Mouse (Mus musculus) forebrain, embryonic 12.5 days (tissue): Measurements from ENCODE around the gene Camk2d. TPM values are rescaled to one million over a fixed set of nuclear protein-coding genes. Genes with fewer than 3 reads are reported as not detected.

Experiments
- ATAC-seq: fragments of 200-750 bp; cut with Nextera tagmentation; 2 replicates; pipeline ENCODE4 v1.8.0; 2017; ENCODE audit warnings: moderate TSS enrichment; ENCODE audit not compliant: low FRiP score
- H3K27ac ChIP-seq: fragments of 300-500 bp; sonication (generic); 2 replicates; pipeline ENCODE4 v1.5.1; 2016; ENCODE audit warnings: mild to moderate bottlenecking
- H3K27me3 ChIP-seq: fragments of 300-500 bp; sonication (generic); 2 replicates; pipeline ENCODE4 v1.6.1; 2016; ENCODE audit warnings: mild to moderate bottlenecking
- H3K36me3 ChIP-seq: fragments of 300-500 bp; sonication (generic); replicated peaks from 2 replicates; pipeline ENCODE4 v1.6.1; 2016; ENCODE audit warnings: mild to moderate bottlenecking
- H3K4me1 ChIP-seq: fragments of 300-500 bp; sonication (generic); 2 replicates; pipeline ENCODE4 v1.6.1; 2016
- H3K4me2 ChIP-seq: fragments of 300-500 bp; sonication (generic); 2 replicates; pipeline ENCODE4 v1.6.1; 2016; ENCODE audit warnings: mild to moderate bottlenecking, moderate library complexity
- H3K4me3 ChIP-seq: fragments of 300-500 bp; sonication (generic); replicated peaks from 2 replicates; pipeline ENCODE4 v1.5.1; 2016; ENCODE audit warnings: mild to moderate bottlenecking
- H3K9ac ChIP-seq: fragments of 300-500 bp; sonication (generic); 2 replicates; pipeline ENCODE4 v1.6.1; 2016; ENCODE audit warnings: mild to moderate bottlenecking
- H3K9me3 ChIP-seq: fragments of 300-500 bp; sonication (generic); 2 replicates; pipeline ENCODE4 v1.6.1; 2016
- WGBS: fragments of 180-500 bp; shearing (Covaris S2); methylation state at CpG from one replicate; pipeline ENCODE4 v1.1.7; 2016; 5-methylcytosine and 5-hydroxymethylcytosine counted together
- polyA plus RNA-seq: library from polyadenylated mRNA; unstranded; fragments of >200 nt; fragmentation: Nextera tagmentation; extraction: Ambion mirVana; gene quantifications from 2 replicates; pipeline ENCODE4 v1.2.1, GENCODE M21; 2016

Camk2d gene
- polyA plus RNA-seq, 1 experiment from 2014 or later: 24.0 TPM

DNA sequence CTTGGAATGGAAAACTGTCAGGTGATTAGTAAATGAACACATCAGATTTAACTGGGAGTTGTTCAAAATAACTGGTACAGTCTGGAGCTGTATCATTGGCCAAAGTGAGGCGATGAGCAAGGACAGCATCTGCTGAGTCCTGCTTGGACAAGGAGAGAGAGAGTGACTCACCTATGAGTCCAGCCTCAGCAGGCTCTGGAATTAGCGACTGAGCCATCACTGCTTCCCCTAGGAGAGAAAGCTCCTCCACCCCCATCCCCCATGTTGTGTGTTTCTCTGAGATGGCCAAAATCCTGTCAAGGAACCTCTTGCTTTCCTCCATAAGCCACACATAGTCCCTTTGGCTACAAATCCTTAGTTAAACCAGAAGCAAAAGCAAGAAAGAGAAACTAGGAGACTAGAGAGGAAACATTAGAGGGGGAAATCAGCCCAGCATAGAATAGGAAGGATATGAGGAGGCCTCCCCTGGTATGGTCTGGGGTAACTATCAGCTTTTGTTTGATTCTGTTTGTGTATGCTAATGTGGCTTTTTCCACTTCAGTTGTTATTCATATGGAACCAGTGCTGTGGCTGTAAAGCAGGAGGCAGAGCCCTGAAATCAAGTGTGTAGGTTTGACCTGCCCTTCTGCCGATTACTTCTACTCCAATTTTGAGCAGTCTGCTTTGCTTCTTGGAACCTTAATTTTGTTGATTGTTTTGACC is 148.5 kb downstream of the Camk2d start:
- Histone ChIP-seq H3K4me3 (no peak overlapping the region), H3K4me2 (no peak overlapping the region), H3K36me3 (no peaks in the 10 kb centered on the region), H3K27me3 (no peaks in the 10 kb centered on the region), H3K9ac (no peak overlapping the region), H3K27ac (no peak overlapping the region), H3K4me1 (peaks cover 12% of the 10 kb centered on the region), H3K9me3 (no peaks in the 10 kb centered on the region)
- 55% methylated on average over 3 of the region's 3 CpGs for WGBS
- peak; percentile 47; the same call in 1 of the 2 replicates for ATAC-seq

DNA sequence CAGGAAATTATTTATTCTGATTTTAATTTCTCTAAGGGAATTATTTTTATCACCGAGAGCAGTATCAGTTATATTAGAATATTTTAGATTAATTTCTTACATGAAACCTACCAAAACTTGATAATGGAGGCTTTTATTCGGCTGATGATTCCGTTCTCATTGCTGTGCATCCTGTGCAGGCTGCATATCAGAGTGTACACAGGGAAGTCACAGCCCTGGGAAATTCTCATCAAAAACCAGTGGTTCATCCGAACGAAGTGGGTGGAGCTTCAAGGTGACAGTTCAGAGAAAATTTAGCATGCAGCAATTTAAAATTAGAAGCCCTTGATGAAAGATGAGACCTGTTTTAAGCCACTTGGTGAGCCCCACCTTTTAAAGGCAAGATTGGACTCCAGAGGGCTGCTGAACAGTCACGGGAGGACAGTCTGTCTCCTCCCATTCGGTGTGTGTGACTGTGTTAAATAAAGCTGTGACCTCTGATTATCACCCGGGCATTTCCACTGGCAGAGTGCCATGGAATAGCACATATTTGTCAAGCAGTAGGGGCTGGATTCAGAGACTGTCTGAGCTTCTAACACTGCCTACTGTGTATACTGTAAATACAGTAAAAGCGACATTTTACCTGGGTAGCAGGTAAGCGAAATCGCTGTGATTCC is 150.2 kb downstream of the Camk2d start:
- H3K4me1 ChIP-seq: peaks cover 12% of the 10 kb centered on the region
- 0 out of 2 replicates have a peak, but pooled peaks have one; percentile 40 for ATAC-seq
- no peak overlapping the region for H3K4me3 ChIP-seq
- no peak overlapping the region for H3K4me2 ChIP-seq
- H3K9me3 ChIP-seq: no peaks in the 10 kb centered on the region
- H3K27me3 ChIP-seq: no peaks in the 10 kb centered on the region
- H3K9ac ChIP-seq: no peak overlapping the region
- no peak overlapping the region for H3K27ac ChIP-seq
- WGBS: 78% methylated on average over 11 of the region's 11 CpGs
- no peaks in the 10 kb centered on the region for H3K36me3 ChIP-seq

DNA sequence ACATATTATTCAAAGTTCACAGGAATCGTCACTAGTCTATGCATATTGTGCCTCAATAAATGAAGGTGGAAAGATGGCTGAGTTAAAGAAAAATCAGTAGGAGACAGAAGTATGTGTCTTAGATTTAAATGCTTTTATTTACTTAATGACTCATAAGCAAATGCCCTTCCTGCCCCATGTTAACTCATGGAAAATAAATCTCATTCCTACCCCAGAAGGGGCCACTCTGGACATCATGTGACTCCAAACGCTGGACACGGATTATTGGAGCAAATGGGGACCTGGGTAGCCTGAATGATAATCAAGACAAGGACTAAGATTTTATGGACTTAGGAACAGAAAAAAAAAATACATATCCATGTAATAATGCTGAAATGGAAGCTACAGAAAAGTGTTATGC is 151.5 kb downstream of the Camk2d start:
- WGBS: 93% methylated on average over 3 of the region's 3 CpGs

DNA sequence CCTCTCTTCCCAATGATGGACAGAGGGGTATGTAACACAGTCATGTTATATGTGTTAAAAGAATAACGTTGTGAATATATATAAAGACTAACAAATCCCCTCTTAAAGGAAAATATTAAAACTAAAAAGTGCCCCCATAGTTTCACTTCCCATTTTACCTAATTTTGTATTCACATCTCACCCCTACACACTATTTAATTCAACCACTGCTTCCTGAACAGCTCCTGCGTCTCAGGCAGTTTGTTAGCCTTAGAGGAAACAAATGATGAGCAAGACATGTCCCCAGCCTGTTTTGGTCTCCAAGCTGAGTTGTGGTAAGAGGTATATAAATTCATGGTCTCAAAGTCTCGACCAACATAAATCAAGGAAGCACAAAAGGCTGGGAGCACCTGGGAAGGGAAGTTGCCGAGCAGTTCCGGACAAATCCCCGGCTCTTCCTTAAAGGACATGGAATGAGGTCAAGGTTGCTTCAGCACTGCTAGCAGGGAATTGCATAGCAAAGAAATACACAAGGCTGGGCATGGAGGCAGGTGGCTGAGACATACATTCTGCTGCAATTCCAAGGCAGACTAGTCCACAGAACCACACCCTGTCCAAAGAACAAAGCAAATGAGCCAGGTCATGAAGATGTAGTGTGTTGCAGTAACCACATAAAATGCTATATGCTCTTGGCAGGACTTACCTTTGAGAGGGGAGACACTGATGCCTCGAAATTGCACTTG is 155.4 kb downstream of the Camk2d start:
- H3K4me3 ChIP-seq: no peak overlapping the region
- no peak overlapping the region for H3K4me2 ChIP-seq
- no peaks in the 10 kb centered on the region for H3K27me3 ChIP-seq
- H3K4me1 ChIP-seq: peaks cover 1% of the 10 kb centered on the region
- no peak for ATAC-seq
- H3K9ac ChIP-seq: no peak overlapping the region
- no peak overlapping the region for H3K27ac ChIP-seq
- H3K9me3 ChIP-seq: no peaks in the 10 kb centered on the region
- WGBS: 89% methylated on average over 7 of the region's 7 CpGs
- no peaks in the 10 kb centered on the region for H3K36me3 ChIP-seq

More for the DNA sequence above, 151.5 kb downstream of the Camk2d start:
- H3K27me3 ChIP-seq: no peaks in the 10 kb centered on the region
- ATAC-seq: no peak
- H3K4me3 ChIP-seq: no peak overlapping the region
- peaks cover 12% of the 10 kb centered on the region for H3K4me1 ChIP-seq
- no peaks in the 10 kb centered on the region for H3K9me3 ChIP-seq
- no peaks in the 10 kb centered on the region for H3K36me3 ChIP-seq
- H3K4me2 ChIP-seq: no peak overlapping the region
- no peak overlapping the region for H3K27ac ChIP-seq
- H3K9ac ChIP-seq: no peak overlapping the region

DNA sequence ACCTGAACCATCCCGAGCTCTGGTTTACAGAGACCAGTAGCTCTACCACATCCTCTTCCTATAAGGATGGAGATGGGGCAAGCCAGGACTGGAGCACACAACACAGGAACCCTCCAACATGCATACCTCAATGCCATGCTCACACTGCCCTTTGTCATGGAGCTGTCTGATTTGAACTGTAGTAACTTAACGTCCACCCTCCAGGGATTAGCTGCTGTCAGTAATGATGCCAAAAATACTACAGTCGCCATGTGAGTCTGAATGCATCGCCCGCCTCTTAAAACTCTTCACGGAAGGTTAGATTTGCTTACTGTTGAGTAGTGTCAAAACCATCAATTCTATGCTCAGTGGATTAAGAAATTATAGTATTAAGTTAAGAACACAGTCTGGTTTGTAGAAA is 156.9 kb downstream of the Camk2d start:
- no peak overlapping the region for H3K9ac ChIP-seq
- no peak for ATAC-seq
- H3K9me3 ChIP-seq: no peaks in the 10 kb centered on the region
- no peak overlapping the region for H3K4me3 ChIP-seq
- no peaks in the 10 kb centered on the region for H3K36me3 ChIP-seq
- 90% methylated on average over 6 of the region's 6 CpGs for WGBS
- no peak overlapping the region for H3K27ac ChIP-seq
- no peaks in the 10 kb centered on the region for H3K27me3 ChIP-seq
- H3K4me1 ChIP-seq: no peaks in the 10 kb centered on the region
- H3K4me2 ChIP-seq: no peak overlapping the region

DNA sequence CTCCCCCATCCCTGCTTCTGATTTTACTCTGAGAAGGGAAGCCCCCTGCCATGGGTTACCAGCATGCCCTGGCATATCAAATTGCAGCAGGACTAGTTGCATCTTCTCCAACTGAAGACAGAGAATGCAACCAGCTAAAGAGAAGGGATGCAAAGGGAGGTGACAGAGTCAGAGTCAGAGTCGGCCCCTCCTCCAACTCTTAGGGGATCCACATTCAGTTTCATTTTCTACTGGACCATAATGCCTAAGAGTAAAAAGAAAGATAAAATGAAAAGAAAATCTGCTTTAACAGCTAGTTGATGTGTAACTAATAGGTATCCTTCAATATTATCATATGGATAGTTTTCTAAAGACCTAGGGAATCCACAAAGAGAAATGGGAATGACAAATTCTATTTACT is 162.3 kb downstream of the Camk2d start:
- no peaks in the 10 kb centered on the region for H3K36me3 ChIP-seq
- no peak overlapping the region for H3K27ac ChIP-seq
- H3K4me1 ChIP-seq: 0 out of 2 replicates have a peak, but pooled peaks cover 2% of the 10 kb centered on the region
- no peak overlapping the region for H3K4me2 ChIP-seq
- ATAC-seq: no peak
- H3K27me3 ChIP-seq: no peaks in the 10 kb centered on the region
- no peak overlapping the region for H3K9ac ChIP-seq
- H3K4me3 ChIP-seq: no peak overlapping the region
- WGBS: 85% methylated on average over 1 of the region's 1 CpGs
- no peaks in the 10 kb centered on the region for H3K9me3 ChIP-seq

DNA sequence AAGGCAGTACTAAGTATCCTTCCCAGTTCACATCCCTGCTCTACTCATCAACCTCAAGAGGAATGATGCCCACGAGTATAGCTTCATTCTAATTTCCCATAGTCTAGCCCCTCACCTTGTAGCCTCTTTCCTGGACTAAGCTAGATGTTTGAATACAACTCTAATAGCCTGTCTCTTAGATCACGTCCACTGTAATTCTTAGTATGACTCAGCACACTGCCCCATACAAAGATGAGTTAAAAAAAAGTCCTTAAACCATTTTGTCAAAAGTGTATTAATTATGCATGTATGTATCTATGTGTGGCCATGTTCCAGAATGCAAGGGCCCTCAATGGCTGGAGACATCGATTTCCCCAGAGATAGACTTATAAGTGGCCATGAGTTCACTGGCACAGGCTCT is 164.5 kb downstream of the Camk2d start:
- Histone ChIP-seq H3K36me3 (no peaks in the 10 kb centered on the region), H3K9me3 (no peaks in the 10 kb centered on the region), H3K27ac (no peak overlapping the region), H3K4me1 (0 out of 2 replicates have a peak, but pooled peaks cover 2% of the 10 kb centered on the region), H3K4me3 (no peak overlapping the region), H3K4me2 (no peak overlapping the region), H3K27me3 (no peaks in the 10 kb centered on the region), H3K9ac (no peak overlapping the region)
- 90% methylated on average over 3 of the region's 3 CpGs for WGBS
- ATAC-seq: no peak

DNA sequence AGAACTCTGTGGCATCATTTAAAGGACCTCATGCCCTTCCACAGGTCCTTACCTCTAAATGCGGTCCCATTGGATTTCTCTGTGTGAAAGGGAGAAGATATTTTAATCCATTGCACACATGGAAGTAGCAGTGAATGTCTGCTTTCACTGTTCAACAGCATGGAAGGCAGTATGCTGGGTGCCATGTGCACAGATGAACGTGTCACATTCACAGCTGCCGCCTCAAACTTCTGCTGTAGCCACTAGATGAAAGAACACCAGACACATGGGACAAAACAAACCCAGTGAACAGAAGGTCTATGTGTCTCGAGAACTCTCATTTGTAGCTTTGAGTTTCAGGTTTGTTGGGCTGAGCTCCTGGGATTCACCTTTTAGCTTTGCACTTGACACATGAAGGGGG is 168.6 kb downstream of the Camk2d start:
- ATAC-seq: no peak

DNA sequence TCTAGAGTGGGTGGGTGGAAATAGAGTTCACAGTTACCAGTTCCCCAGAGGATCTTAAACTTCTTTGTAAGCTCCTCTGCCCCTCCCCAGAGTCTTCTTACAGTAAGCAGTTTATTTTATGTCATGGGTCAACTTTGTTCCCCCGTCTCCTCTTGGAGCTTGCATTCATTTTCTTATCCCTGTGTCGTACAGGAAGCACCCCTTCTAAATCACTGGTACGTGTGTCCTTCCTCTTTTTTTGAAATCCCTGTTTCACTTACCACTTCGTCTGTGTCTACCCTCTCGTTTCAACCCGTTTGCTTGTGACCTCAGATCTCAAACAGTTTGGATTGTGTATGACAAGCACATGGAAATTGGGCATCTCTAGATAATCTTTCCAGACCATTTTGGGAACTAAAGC is 174.0 kb downstream of the Camk2d start:
- H3K9ac ChIP-seq: no peak overlapping the region
- H3K4me3 ChIP-seq: no peak overlapping the region
- 80% methylated on average over 6 of the region's 6 CpGs for WGBS
- no peaks in the 10 kb centered on the region for H3K27me3 ChIP-seq
- H3K4me1 ChIP-seq: no peaks in the 10 kb centered on the region
- no peak overlapping the region for H3K27ac ChIP-seq
- no peaks in the 10 kb centered on the region for H3K36me3 ChIP-seq
- no peak overlapping the region for H3K4me2 ChIP-seq
- H3K9me3 ChIP-seq: no peaks in the 10 kb centered on the region
- ATAC-seq: no peak

More for the DNA sequence above, 168.6 kb downstream of the Camk2d start:
- H3K9me3 ChIP-seq: no peaks in the 10 kb centered on the region
- H3K4me1 ChIP-seq: 0 out of 2 replicates have a peak, but pooled peaks cover 2% of the 10 kb centered on the region
- no peaks in the 10 kb centered on the region for H3K36me3 ChIP-seq
- H3K4me2 ChIP-seq: no peak overlapping the region
- H3K9ac ChIP-seq: no peak overlapping the region
- no peaks in the 10 kb centered on the region for H3K27me3 ChIP-seq
- H3K27ac ChIP-seq: no peak overlapping the region
- H3K4me3 ChIP-seq: no peak overlapping the region
- WGBS: 88% methylated on average over 4 of the region's 4 CpGs

DNA sequence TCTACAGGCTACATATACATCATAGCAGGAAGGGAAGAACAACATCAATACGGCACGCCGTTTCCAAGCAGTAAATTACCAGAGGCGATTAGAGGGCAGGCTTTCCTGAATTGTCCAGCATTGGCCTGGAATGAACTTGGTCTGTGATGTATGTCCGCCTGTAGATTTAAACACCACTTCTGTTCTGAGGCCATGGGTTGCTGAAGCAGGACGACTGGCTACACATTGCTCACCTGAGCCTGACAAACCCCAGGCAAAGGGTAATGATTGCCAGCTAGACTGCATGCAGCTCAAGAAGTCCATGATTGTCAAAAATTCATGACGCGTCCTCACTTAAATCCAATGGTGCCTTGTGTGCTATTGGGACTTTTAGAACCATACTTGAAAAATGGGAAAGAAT is 174.9 kb downstream of the Camk2d start:
- 83% methylated on average over 8 of the region's 8 CpGs for WGBS
- Histone ChIP-seq H3K4me2 (no peak overlapping the region), H3K27me3 (no peaks in the 10 kb centered on the region), H3K36me3 (no peaks in the 10 kb centered on the region), H3K4me1 (no peaks in the 10 kb centered on the region), H3K4me3 (no peak overlapping the region), H3K9ac (no peak overlapping the region), H3K9me3 (no peaks in the 10 kb centered on the region), H3K27ac (no peak overlapping the region)
- ATAC-seq: no peak; the same call in 1 of the 2 replicates

DNA sequence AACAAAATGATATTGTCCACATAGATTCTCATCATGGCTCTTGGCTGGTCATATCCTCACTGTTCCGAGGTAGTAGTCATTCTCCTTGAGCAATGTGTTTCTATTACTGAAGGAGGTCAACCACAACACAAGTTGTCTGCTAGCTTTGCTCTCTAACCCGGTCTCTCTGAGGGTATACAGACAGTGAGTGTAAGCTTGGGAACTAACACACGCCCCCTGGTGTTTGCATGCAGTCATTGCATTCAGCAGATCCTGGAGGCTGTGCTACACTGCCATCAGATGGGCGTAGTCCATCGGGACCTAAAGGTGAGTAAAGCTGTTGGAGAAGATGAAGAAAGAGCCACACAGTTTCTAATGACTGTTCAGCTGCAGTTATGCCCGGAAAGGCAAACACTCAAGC is 175.4 kb downstream of the Camk2d start:
- 28% methylated on average over 6 of the region's 6 CpGs for WGBS

DNA sequence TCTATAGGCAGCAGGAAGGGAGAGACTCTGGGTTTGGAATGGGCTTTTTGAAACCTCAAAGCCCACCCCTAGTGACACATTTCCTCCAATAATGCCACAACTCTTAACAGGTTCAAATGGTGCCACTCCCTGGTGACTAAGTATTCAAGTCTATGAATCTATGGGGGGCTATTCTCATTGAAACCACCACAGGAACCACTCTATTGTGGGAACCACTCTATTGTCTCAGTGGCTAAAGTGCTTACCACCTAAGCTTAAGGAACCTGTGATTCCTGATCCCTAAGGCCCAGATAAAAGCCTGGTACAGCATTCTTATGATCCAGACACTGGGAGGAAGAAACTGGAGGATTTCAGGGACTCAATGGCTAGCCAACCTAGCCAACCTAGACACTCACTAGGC is 179.9 kb downstream of the Camk2d start:
- no peak for ATAC-seq
- Histone ChIP-seq H3K4me3 (no peak overlapping the region), H3K36me3 (no peaks in the 10 kb centered on the region), H3K4me2 (no peak overlapping the region), H3K4me1 (no peaks in the 10 kb centered on the region), H3K27ac (no peak overlapping the region), H3K9me3 (no peaks in the 10 kb centered on the region), H3K9ac (no peak overlapping the region), H3K27me3 (no peaks in the 10 kb centered on the region)

More for the DNA sequence above, 175.4 kb downstream of the Camk2d start:
- H3K9me3 ChIP-seq: no peaks in the 10 kb centered on the region
- no peak overlapping the region for H3K27ac ChIP-seq
- no peak overlapping the region for H3K4me2 ChIP-seq
- peak; percentile 96 for ATAC-seq
- no peak overlapping the region for H3K9ac ChIP-seq
- H3K4me1 ChIP-seq: no peaks in the 10 kb centered on the region
- H3K4me3 ChIP-seq: no peak overlapping the region
- H3K36me3 ChIP-seq: no peaks in the 10 kb centered on the region
- no peaks in the 10 kb centered on the region for H3K27me3 ChIP-seq
